Mouse (Mus musculus) kidney, postnatal 14 days (tissue): Measurements from ENCODE around the gene Cfap97d2.

Experiments used
- DNase-seq: peaks from one replicate; pipeline ENCODE4 v3.0.0; 2022; ENCODE audit warnings: mixed read lengths

The Cfap97d2 gene

GRCm38 (mm10) chr8:13753680-13754079, 48.0 kb downstream of the Cfap97d2 start:
- DNase-seq: peak; percentile 80

GRCm38 (mm10) chr8:13756480-13756879, 50.8 kb downstream of the Cfap97d2 start:
- DNase-seq: no peak

- DNase-seq: peak; percentile 92
Measured at GRCm38 (mm10) chr8:13756982-13757804, 51.5 kb downstream of the Cfap97d2 start, which contains the start of gene Cdc16. Gene Cdc16 (plus strand): TSS chr8:13757676.

GRCm38 (mm10) chr8:13757805-13758727, 52.4 kb downstream of the Cfap97d2 start:
- peak; percentile 60 for DNase-seq

GRCm38 (mm10) chr8:13769206-13769605, 63.5 kb downstream of the Cfap97d2 start:
- DNase-seq: no peak

- no peak for DNase-seq
Measured at GRCm38 (mm10) chr8:13780536-13780935, 74.8 kb downstream of the Cfap97d2 start.

GRCm38 (mm10) chr8:13785250-13785763, 79.6 kb downstream of the Cfap97d2 start, which contains the start of gene Upf3a:
Gene Upf3a (plus strand): TSS chr8:13785615.
- DNase-seq: peak; percentile 94

GRCm38 (mm10) chr8:13785764-13786299, 80.1 kb downstream of the Cfap97d2 start:
- peak; percentile 98 for DNase-seq

GRCm38 (mm10) chr8:13789606-13790005, 83.9 kb downstream of the Cfap97d2 start:
- no peak for DNase-seq
